Mouse (Mus musculus) heart, adult 2 months (tissue): Measurements from ENCODE around the gene Adgrv1. TPM values are rescaled to one million over a fixed set of nuclear protein-coding genes. Genes with fewer than 3 reads are reported as not detected.
A peak's percentile ranks its signal among the peaks of the same experiment; 100 is the strongest.

Experiments
- DNase-seq, 2 experiments: peaks; one replicate each; pipeline ENCODE4 v3.0.0; 2021
- H3K27ac ChIP-seq: fragments of 200-600 bp; 2 replicates; pipeline ENCODE4 v1.8.1; 2022
- H3K27me3 ChIP-seq: fragments of 200-500 bp; 2 replicates; pipeline ENCODE4 v1.6.1; 2012; ENCODE audit warnings: mild to moderate bottlenecking, low read length, inconsistent platforms, mixed read lengths; ENCODE audit not compliant: control insufficient read depth, insufficient read depth
- H3K36me3 ChIP-seq: fragments of 200-500 bp; 2 replicates; pipeline ENCODE4 v1.6.1; 2012; ENCODE audit warnings: low read length, inconsistent platforms; ENCODE audit not compliant: control insufficient read depth, insufficient read depth
- H3K4me1 ChIP-seq: fragments of 200-500 bp; 2 replicates; pipeline ENCODE4 v1.6.1; 2011; ENCODE audit warnings: low read length; ENCODE audit not compliant: control insufficient read depth, insufficient read depth
- H3K4me3 ChIP-seq: fragments of 200-600 bp; 2 replicates; pipeline ENCODE4 v1.8.1; 2022
- H3K79me2 ChIP-seq: fragments of 200-500 bp; replicated peaks from 2 replicates; pipeline ENCODE4 v1.6.1; 2012; ENCODE audit warnings: mild to moderate bottlenecking, inconsistent platforms, low read length, moderate library complexity, mixed read lengths; ENCODE audit not compliant: control insufficient read depth, insufficient read depth
- H3K9ac ChIP-seq: fragments of 200-500 bp; 2 replicates; pipeline ENCODE4 v1.6.1; 2012; ENCODE audit warnings: low read depth, mild to moderate bottlenecking, control low read depth, inconsistent platforms, low read length, mixed read lengths
- CTCF ChIP-seq: fragments of 200-600 bp; IDR thresholded peaks from 2 replicates; pipeline ENCODE4 v1.8.1; 2022; ENCODE audit warnings: antibody characterized with exemption, mild to moderate bottlenecking, moderate library complexity
- EP300 ChIP-seq: fragments of 200-500 bp; IDR thresholded peaks from 2 replicates; pipeline ENCODE4 v1.6.1; 2011; ENCODE audit warnings: low read depth, low read length, control low read depth; ENCODE audit not compliant: insufficient read depth
- POLR2A ChIP-seq: fragments of 200-500 bp; IDR thresholded peaks from 2 replicates; pipeline ENCODE4 v1.6.1; 2011; ENCODE audit warnings: mild to moderate bottlenecking, low read depth, low read length, control low read depth; ENCODE audit not compliant: insufficient read depth
- WGBS: fragments of 180-500 bp; shearing (Covaris S2); methylation state at CpG from one replicate; pipeline ENCODE4 v1.1.7; 2018; 5-methylcytosine and 5-hydroxymethylcytosine counted together
- intact Hi-C: fragments of 180-260 bp; cut with DNase I; formaldehyde crosslinking; loops from one replicate; pipeline ENCODE4 v1.15.1; 2025
- polyA plus RNA-seq: library from polyadenylated mRNA; depleted of rRNA; stranded (reverse); fragments of >200 nt; gene quantifications from 2 replicates; pipeline ENCODE4 v1.2.3, GENCODE M21; 2012
- total RNA-seq, 2 experiments: library from RNA; stranded (reverse); gene quantifications; 2 replicates each; pipeline ENCODE4 v1.2.3; 2021

Adgrv1 gene
- total and polyA plus RNA-seq, 3 experiments: 0.18 to 0.30 TPM; not detected in 1

- peaks cover 5% of the 10 kb centered on the region for H3K36me3 ChIP-seq
- H3K27ac ChIP-seq: no peak overlapping the region; the same call in 1 of the 2 replicates
- peaks cover 3% of the 10 kb centered on the region for H3K4me1 ChIP-seq
- intact Hi-C loops: loop anchor here (5.0 kb wide), 1 partner anchor 167 kb away; no protein-coding TSS in a partner anchor
- no peaks in the 10 kb centered on the region for H3K79me2 ChIP-seq
- 73% methylated on average over 6 of the region's 6 CpGs for WGBS
- no peak for DNase-seq
- TF ChIP-seq EP300: no peak
- TF ChIP-seq POLR2A: no peak
- TF ChIP-seq CTCF: no peak
- no peak overlapping the region for H3K9ac ChIP-seq
- no peaks in the 10 kb centered on the region for H3K27me3 ChIP-seq
- H3K4me3 ChIP-seq: no peak overlapping the region
Measured at GRCm38 (mm10) chr13:81109676-81110075, 523.3 kb downstream of the Adgrv1 start.

DNA sequence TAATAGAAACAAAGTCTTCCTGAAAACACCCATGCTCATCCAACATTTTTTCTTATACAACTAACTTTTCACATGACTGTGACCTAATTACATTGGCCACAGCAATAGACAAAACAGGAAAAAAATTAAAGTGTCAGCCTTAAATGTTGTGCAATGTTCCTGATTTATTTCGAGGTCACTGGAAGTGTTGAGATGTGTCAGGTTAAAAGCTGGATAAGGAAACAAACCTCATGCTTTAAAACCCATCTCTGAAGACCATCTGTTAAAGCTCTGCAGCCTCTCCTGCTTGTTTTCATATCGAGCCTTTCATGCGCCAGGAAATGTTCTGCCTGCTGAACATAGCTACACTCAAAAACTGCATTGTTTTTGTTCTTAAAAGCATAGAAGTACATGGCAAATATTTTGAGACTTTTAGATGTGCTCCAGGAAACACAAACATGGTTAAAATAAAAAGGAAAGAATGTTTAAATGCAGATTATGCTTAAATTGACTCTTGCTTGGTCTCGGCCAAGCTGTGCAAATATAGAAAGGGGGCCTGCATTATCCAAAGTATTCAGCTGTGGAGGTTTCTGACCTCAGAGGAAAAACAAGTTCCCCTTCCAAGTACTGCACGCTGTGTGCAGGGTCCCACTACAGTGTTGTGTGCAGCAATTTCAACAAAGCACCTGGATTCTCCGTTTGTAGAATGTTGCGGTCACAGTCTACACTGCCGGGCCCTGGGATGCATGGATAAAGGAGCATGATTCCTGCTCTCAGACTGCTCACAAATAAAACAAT, 524.2 kb downstream of the Adgrv1 start:
- H3K79me2 ChIP-seq: no peaks in the 10 kb centered on the region
- intact Hi-C loops: loop anchor here (5.0 kb wide), 1 partner anchor 166 kb away; no protein-coding TSS in a partner anchor
- H3K9ac ChIP-seq: no peak overlapping the region
- peaks cover 7% of the 10 kb centered on the region for H3K36me3 ChIP-seq
- 38% methylated on average over 8 of the region's 8 CpGs for WGBS
- peaks cover 7% of the 10 kb centered on the region for H3K4me1 ChIP-seq
- TF ChIP-seq EP300 (no peak), CTCF (no peak), POLR2A (no peak)
- no peaks in the 10 kb centered on the region for H3K27me3 ChIP-seq
- peak overlapping the region; percentile 36 for H3K27ac ChIP-seq
- no peak for DNase-seq
- H3K4me3 ChIP-seq: no peak overlapping the region

- Histone ChIP-seq H3K4me3 (no peak overlapping the region), H3K4me1 (peaks cover 9% of the 10 kb centered on the region), H3K27me3 (no peaks in the 10 kb centered on the region), H3K79me2 (no peaks in the 10 kb centered on the region), H3K9ac (no peak overlapping the region), H3K27ac (no peak overlapping the region), H3K36me3 (peaks cover 7% of the 10 kb centered on the region)
- DNase-seq: no peak
- no peak for TF ChIP-seq EP300
- TF ChIP-seq POLR2A: no peak
- TF ChIP-seq CTCF: no peak
- intact Hi-C loops: loop anchor here (5.0 kb wide), 1 partner anchor 165 kb away; no protein-coding TSS in a partner anchor
- WGBS: 66% methylated on average over 5 of the region's 5 CpGs
Measured at GRCm38 (mm10) chr13:81107436-81107835, 525.5 kb downstream of the Adgrv1 start.

DNA sequence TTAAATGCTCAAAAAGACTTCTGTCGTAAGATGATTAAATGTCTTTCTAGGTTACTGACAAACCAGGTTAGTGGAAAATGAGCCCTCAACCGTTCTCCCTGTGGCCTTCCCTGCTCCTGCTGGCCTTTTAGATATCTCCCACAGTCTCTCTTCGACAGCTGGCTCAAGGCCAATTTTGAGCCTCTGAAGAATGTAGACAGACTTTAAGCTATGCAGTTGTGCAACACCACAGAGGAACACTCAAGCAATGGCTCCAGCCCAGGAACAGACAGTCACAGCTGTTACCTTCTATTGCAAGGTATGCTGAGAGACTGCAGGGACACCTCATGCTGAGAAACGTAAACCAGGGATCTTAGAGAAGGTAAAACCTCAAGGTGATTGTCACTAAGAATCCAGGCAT, 529.2 kb downstream of the Adgrv1 start:
- no peak overlapping the region for H3K9ac ChIP-seq
- intact Hi-C loops: no loop called here

DNA sequence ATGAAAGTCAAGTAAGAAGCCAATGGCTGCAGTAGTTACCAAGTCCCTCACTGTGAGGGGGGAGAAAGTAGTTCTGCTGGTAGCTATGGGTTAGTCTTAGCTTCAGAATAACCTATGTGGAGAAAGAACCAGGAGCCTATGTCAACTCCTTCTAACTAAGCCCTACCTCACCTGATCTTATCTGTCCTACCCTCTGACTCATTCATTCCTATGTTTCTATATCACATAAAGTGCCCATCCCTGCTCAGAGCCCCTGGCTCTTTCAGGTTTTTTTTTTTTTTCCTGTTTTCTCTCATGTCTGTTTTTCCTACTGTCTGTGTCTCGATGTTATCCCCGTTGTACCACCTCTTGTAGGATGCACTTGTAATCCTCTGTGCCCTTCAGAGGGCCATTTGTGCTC, 536.5 kb downstream of the Adgrv1 start:
- no peak overlapping the region for H3K27ac ChIP-seq
- H3K9ac ChIP-seq: no peak overlapping the region
- no peaks in the 10 kb centered on the region for H3K27me3 ChIP-seq
- no peaks in the 10 kb centered on the region for H3K79me2 ChIP-seq
- intact Hi-C loops: loop anchor here (5.0 kb wide), 1 partner anchor 36 kb away; no protein-coding TSS in a partner anchor
- H3K36me3 ChIP-seq: no peaks in the 10 kb centered on the region
- H3K4me3 ChIP-seq: no peak overlapping the region
- no peak for DNase-seq
- 67% methylated on average over 2 of the region's 2 CpGs for WGBS
- no peaks in the 10 kb centered on the region; the same call in 1 of the 2 replicates for H3K4me1 ChIP-seq
- TF ChIP-seq EP300: no peak
- no peak for TF ChIP-seq POLR2A
- no peak for TF ChIP-seq CTCF

More for the DNA sequence above, 529.2 kb downstream of the Adgrv1 start:
- 29% methylated on average over 4 of the region's 4 CpGs for WGBS
- Histone ChIP-seq H3K27me3 (no peaks in the 10 kb centered on the region), H3K4me1 (peaks cover 7% of the 10 kb centered on the region), H3K4me3 (no peak overlapping the region), H3K27ac (peak overlapping the region; percentile 24), H3K79me2 (no peaks in the 10 kb centered on the region), H3K36me3 (peaks cover 6% of the 10 kb centered on the region)
- TF ChIP-seq EP300 (peak; percentile 85; the same call in 1 of the 2 replicates), POLR2A (no peak), CTCF (0 out of 2 replicates have a peak, but pooled peaks have one; percentile 4)
- DNase-seq: peak; percentile 66 to 82

GRCm38 (mm10) chr13:81094513-81094912, 538.4 kb downstream of the Adgrv1 start:
- intact Hi-C loops: no loop called here
- WGBS: 39% methylated on average over 6 of the region's 6 CpGs
- no peak for TF ChIP-seq CTCF
- no peak for TF ChIP-seq POLR2A
- TF ChIP-seq EP300: no peak
- no peak for DNase-seq
- H3K4me1 ChIP-seq: no peaks in the 10 kb centered on the region; the same call in 1 of the 2 replicates
- no peak overlapping the region for H3K4me3 ChIP-seq
- no peaks in the 10 kb centered on the region for H3K79me2 ChIP-seq
- H3K9ac ChIP-seq: no peak overlapping the region
- H3K36me3 ChIP-seq: no peaks in the 10 kb centered on the region
- peak overlapping the region; percentile 30; the same call in 1 of the 2 replicates for H3K27ac ChIP-seq
- no peaks in the 10 kb centered on the region for H3K27me3 ChIP-seq
